Mouse (Mus musculus) megakaryocyte, embryonic 14.5 days (primary cell): ENCODE results near the gene Rps8. TPM values are rescaled to one million over a fixed set of nuclear protein-coding genes. Genes with fewer than 3 reads are reported as not detected.

ENCODE experiments used
- H3K27me3 ChIP-seq: replicated peaks from 2 replicates; pipeline ENCODE3; 2012; ENCODE audit warnings: inconsistent platforms
- H3K36me3 ChIP-seq: replicated peaks from 2 replicates; pipeline ENCODE3; 2012; ENCODE audit warnings: low read length, inconsistent platforms, mixed read lengths
- H3K4me1 ChIP-seq: 2 replicates; pipeline ENCODE4 v1.6.1; 2012; ENCODE audit warnings: inconsistent platforms
- H3K4me3 ChIP-seq: replicated peaks from 2 replicates; pipeline ENCODE3; 2012; ENCODE audit warnings: moderate library complexity, mild to moderate bottlenecking, inconsistent platforms
- H3K9me3 ChIP-seq: 2 replicates; pipeline ENCODE4 v1.6.1; 2012; ENCODE audit warnings: inconsistent platforms
- FLI1 ChIP-seq: IDR thresholded peaks from 2 replicates; pipeline ENCODE4 v1.6.1; 2012; ENCODE audit warnings: low read length, inconsistent platforms, mixed read lengths
- GATA1 ChIP-seq: IDR thresholded peaks from 3 replicates; pipeline ENCODE4 v1.6.1; 2012; ENCODE audit warnings: mixed read lengths, low read length, inconsistent platforms, borderline replicate concordance
- polyA plus RNA-seq: library from polyadenylated mRNA; stranded (reverse); fragments of >175 nt; gene quantifications from 2 replicates; pipeline ENCODE4 v1.2.3, GENCODE M21; 2012; ENCODE audit warnings: low replicate concordance; ENCODE audit not compliant: insufficient read depth

Rps8 gene
- polyA plus RNA-seq, 1 experiment = 2,282 TPM

GRCm38 (mm10) chr4:117104672-117105071 lies 51.4 kb downstream of the Rps8 start:
- TF ChIP-seq GATA1 (no peak), FLI1 (no peak)

More at GRCm38 (mm10) chr4:117104672-117105071, 51.4 kb downstream of the Rps8 start:
- Histone ChIP-seq H3K9me3 (no peaks in the 10 kb centered on the region), H3K4me1 (peaks cover 46% of the 10 kb centered on the region), H3K27me3 (peaks cover 47% of the 10 kb centered on the region), H3K4me3 (no peak overlapping the region), H3K36me3 (no peaks in the 10 kb centered on the region)

Other genes starting within 250 kb of the Rps8 start
- gene Urod, start 161.8 kb downstream of the Rps8 start, polyA plus RNA-seq = 18.0 and 36.2 TPM in 2 replicates
- gene Hectd3, start 160.9 kb downstream of the Rps8 start, polyA plus RNA-seq = 7.5 and 16.5 TPM in 2 replicates
- 5.3 TPM in 1 of 2 replicates, not detected in the other for gene Eif2b3, start 136.8 kb downstream of the Rps8 start, polyA plus RNA-seq
- gene Ptch2, start 60.2 kb downstream of the Rps8 start, polyA plus RNA-seq = 11.8 TPM in 1 of 2 replicates, not detected in the other
- gene Btbd19, start 30.5 kb downstream of the Rps8 start, polyA plus RNA-seq = 12.4 and 46.5 TPM in 2 replicates
- gene Tctex1d4, start 29.4 kb downstream of the Rps8 start, polyA plus RNA-seq = 12.1 TPM in 1 of 2 replicates, not detected in the other
- 13.2 and 16.0 TPM in 2 replicates for gene Plk3, start 22.3 kb downstream of the Rps8 start, polyA plus RNA-seq
- gene Kif2c, start 26.4 kb upstream of the Rps8 start, polyA plus RNA-seq = 5.6 and 8.3 TPM in 2 replicates
- gene Tmem53, start 95.7 kb upstream of the Rps8 start, polyA plus RNA-seq = 0.53 TPM in 1 of 2 replicates, not detected in the other
- gene Armh1, start 95.9 kb upstream of the Rps8 start, polyA plus RNA-seq = not detected in 2 replicates